Mouse (Mus musculus): ENCODE measurements at regions not wholly inside any gene's neighbourhood (a gene's known extent, or its start where the extent isn't known, plus 50 kb on each side); places are given as distances from the start of the nearest gene placed in this dataset.

DNA sequence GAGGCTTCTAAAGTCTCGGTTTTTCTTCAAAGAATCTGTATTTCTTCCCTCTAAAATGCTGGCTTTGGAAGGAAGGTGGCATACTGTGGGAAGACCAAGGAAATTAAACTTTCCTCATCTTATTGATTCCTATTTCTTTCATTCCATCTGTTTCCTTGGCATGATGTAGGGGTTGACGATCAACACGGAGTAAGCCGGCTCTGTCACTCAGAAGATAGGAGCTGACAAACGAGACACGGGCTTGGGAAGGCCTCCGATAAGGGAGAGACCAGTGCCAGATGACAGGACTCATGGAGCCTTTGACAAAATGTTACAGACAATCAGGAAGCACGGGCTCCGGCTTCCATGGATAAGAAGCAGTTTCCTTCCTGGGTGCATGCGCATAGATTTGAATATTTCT lies 101.4 kb upstream of the Hsfy2 start:
- no peak for DNase-seq (ENCODE audit: low spot score in 2 of 2)

DNA sequence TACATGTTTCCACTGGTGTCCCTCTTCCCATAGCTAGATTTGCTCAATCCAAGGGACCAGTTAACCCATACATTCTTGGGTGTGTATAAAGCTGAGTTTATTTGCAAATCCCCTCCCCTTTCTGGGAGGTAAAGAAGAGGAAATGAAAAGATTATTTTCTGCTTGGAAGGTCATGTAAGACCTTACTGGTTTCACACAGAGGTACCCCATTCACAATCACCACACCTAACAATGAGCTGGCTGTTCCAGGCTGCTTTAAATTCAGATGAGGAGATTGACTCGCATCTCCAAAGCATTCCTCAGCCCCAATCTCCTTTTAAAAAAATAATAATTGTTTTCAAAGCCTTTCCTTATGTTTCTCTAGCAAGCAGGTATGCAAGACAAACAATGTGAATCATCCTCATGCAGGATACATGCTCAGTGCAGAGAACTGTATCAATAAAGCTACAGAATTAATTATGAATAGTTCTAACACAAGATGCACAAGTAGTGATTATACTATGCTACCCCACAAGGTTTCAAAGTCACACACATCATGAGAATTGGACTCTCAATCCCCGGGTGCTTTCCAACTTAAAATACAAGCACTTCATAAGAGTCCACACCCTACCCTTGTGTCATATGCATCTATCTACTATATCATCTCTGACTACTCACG lies 89.1 kb upstream of the Hsfy2 start:
- peak in 1 of 2 experiments; percentile 5 for DNase-seq (ENCODE audit: low spot score in 2 of 2)

DNA sequence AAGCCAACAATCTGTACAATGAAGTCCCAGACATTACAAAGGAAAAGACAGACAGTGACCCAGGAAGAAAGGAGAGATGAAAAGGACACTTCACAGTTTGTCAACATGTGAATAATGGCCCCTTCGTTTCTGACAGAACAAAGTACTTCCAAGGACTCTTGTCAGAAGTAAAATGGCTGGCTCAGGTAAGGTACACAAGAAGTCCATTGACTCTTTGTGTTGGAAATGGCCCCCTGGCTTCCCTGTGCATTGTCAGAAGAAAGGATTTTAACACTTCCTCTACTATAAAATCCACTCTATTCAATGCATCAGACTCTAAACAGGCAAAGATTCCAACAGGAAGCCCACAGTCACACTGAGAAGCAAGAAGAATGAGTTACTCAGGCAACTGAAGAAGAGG lies 86.4 kb upstream of the Hsfy2 start:
- no peak for DNase-seq (ENCODE audit: low spot score in 2 of 2)

DNA sequence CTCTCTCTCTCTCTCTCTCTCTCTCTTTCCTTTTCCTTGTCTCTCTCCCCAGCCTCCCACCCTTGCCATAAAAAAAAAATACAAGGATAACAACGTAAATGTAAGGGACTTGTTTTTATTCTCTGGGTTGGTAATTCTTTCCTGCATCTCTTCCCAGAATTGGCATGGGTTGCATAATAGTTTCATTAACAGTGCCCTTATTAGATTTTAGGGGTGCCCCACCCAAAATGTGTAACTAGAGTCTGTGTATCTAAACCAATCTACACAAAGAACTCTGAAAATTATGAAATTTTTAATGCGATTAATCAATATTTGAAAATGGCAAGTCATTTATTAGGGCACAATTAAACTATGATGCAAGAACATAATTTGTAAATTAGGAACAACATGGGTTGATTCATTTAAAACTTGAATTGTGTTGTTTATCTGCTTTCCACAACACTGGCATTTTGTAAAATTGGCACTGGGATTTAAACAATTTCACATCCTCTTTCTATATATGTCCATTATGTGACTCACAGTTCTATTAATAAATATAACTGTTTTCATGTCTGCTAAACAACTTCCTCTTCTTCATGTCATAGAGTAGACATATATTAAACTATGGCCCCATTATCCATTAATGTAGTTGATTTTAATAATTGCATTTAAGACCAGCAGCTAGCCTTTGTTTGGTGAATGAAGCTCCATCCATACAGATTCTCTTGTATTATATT lies 75.9 kb upstream of the Hsfy2 start:
- no peak for DNase-seq (ENCODE audit: low spot score in 2 of 2)

DNA sequence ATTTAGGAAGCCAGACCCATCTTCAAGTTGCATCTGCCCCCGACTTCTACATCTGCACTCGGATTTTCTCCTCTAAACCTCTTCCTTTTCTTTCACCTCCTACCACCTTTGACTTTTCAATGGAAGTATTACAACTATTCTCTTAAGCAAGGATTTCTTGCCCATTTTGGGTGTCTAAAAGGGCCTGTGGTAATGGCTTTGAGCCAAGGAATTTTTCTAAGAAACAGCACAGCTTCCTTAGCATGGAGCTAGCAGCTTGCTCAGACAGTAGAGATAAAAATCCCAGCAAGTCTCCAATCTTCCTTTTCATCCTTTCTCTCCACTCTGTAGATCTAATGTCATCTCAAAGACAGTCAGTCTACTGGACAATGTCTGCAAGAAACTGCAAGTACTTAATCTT lies 63.2 kb upstream of the Hsfy2 start:
- DNase-seq (ENCODE audit: low spot score in 2 of 2), result no peak

DNA sequence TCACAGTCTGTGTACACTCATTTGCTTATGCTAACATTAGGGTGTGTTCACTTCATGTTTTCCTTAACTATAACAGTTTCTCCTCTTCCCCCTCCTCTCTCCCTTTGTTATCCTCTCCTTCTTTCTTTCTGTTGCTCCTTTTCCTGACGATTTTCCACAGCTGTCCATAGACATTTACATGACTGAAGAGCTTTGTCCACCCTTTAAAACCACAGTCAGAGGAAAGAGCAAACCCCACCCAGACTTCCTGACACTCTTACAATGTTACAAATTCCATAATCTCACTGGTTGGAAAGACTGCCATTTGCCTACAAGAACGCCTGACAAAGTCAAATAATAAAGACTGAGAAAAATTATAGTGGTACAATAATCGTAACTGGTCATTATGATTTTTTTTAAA lies 60.3 kb upstream of the Hsfy2 start:
- DNase-seq (ENCODE audit: low spot score in 2 of 2), result no peak
